Mouse (Mus musculus) lung, embryonic 14.5 days (tissue): ENCODE results near the gene Gtf2i. TPM values are rescaled to one million over a fixed set of nuclear protein-coding genes. Genes with fewer than 3 reads are reported as not detected.

Source experiments
- ATAC-seq: fragments of 200-750 bp; cut with Nextera tagmentation; 2 replicates; pipeline ENCODE4 v1.8.0; 2017; ENCODE audit warnings: mild to moderate bottlenecking, moderate TSS enrichment, moderate library complexity; ENCODE audit not compliant: insufficient read depth
- DNase-seq: peaks from one replicate; pipeline ENCODE4 v3.0.0-alpha.2; 2015
- H3K27ac ChIP-seq: fragments of 300-500 bp; sonication (generic); 2 replicates; pipeline ENCODE4 v1.5.1; 2014; ENCODE audit warnings: low read depth, mild to moderate bottlenecking, moderate library complexity
- H3K27me3 ChIP-seq: fragments of 300-500 bp; sonication (generic); 2 replicates; pipeline ENCODE4 v1.6.1; 2014; ENCODE audit warnings: low read length, control low read depth; ENCODE audit not compliant: insufficient read depth
- H3K36me3 ChIP-seq: fragments of 300-500 bp; sonication (generic); 2 replicates; pipeline ENCODE4 v1.6.1; 2014; ENCODE audit warnings: control low read depth; ENCODE audit not compliant: insufficient read depth
- H3K4me1 ChIP-seq: fragments of 300-500 bp; sonication (generic); 2 replicates; pipeline ENCODE4 v1.6.1; 2014; ENCODE audit warnings: antibody characterized with exemption, control low read depth; ENCODE audit not compliant: insufficient read depth
- H3K4me2 ChIP-seq: fragments of 300-500 bp; sonication (generic); 2 replicates; pipeline ENCODE4 v1.6.1; 2014; ENCODE audit warnings: mild to moderate bottlenecking
- H3K4me3 ChIP-seq: fragments of 300-500 bp; sonication (generic); 2 replicates; pipeline ENCODE4 v1.5.1; 2014; ENCODE audit warnings: low read depth, low read length
- H3K9ac ChIP-seq: fragments of 300-500 bp; sonication (generic); 2 replicates; pipeline ENCODE4 v1.6.1; 2014
- H3K9me3 ChIP-seq: fragments of 300-500 bp; sonication (generic); 2 replicates; pipeline ENCODE4 v1.6.1; 2016; ENCODE audit warnings: low read depth, low read length, control low read depth
- CTCF ChIP-seq: IDR thresholded peaks from 2 replicates; pipeline ENCODE4 v1.5.1; 2016; ENCODE audit warnings: antibody characterized with exemption, low read depth
- WGBS: fragments of 180-500 bp; shearing (Covaris S2); extraction: QIAGEN DNeasy Blood & Tissue Kit; methylation state at CpG from one replicate; pipeline ENCODE4 v1.1.7; 2014; 5-methylcytosine and 5-hydroxymethylcytosine counted together
- polyA plus RNA-seq: library from polyadenylated mRNA; unstranded; fragments of >200 nt; fragmentation: Nextera tagmentation; extraction: Ambion mirVana; gene quantifications from 2 replicates; pipeline ENCODE4 v1.2.1, GENCODE M21; 2014

Gene Gtf2i
- polyA plus RNA-seq, 1 experiment from 2014 or later: 183 TPM

- H3K4me3 ChIP-seq: no peak overlapping the region
- WGBS: 95% methylated on average over 6 of the region's 6 CpGs
Observed at GRCm38 (mm10) chr5:134291096-134291495, 23.5 kb downstream of the Gtf2i start.

DNA sequence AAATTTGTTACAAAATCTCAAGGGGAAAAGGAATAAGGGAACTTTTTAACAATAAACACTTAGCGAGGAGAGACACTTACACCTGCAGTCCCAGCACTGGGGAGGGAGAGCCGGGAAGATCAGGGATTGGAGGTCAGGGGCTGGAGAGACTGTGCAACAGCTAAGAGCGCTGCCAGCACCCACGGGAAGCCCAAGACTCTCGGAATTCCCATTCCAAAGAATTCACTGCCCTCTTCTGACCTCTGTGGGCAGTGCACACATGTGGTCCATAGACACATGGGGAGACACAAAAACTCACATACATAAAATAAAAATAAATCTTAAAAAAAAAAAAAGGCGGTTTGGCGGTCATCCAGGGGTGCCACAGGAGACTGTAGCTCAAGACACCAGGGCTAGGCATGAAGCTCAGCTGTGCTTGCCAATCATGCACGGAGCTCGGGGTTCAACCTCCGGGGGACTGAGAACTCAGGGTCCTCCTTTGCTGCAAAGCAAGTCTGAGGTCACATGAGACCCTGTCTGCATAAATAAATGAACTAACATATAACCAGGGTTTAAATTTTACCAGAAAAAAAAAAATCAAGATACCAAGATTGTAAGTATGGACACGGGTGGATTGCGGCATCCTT is 24.5 kb downstream of the Gtf2i start:
- WGBS: 85% methylated on average over 12 of the region's 12 CpGs
- H3K27ac ChIP-seq: no peak overlapping the region
- ATAC-seq (no peak), DNase-seq (no peak)
- no peaks in the 10 kb centered on the region for H3K9me3 ChIP-seq
- TF ChIP-seq CTCF: no peak
- H3K27me3 ChIP-seq: no peaks in the 10 kb centered on the region
- H3K4me3 ChIP-seq: no peak overlapping the region
- no peak overlapping the region for H3K4me2 ChIP-seq
- H3K36me3 ChIP-seq: peaks cover 99% of the 10 kb centered on the region
- no peak overlapping the region for H3K9ac ChIP-seq
- H3K4me1 ChIP-seq: no peaks in the 10 kb centered on the region

More at GRCm38 (mm10) chr5:134291096-134291495, 23.5 kb downstream of the Gtf2i start:
- H3K4me1 ChIP-seq: no peaks in the 10 kb centered on the region
- ATAC-seq: no peak
- H3K36me3 ChIP-seq: peaks cover 99% of the 10 kb centered on the region
- no peaks in the 10 kb centered on the region for H3K27me3 ChIP-seq
- H3K4me2 ChIP-seq: no peak overlapping the region
- no peaks in the 10 kb centered on the region for H3K9me3 ChIP-seq
- no peak overlapping the region for H3K9ac ChIP-seq
- no peak overlapping the region for H3K27ac ChIP-seq
- TF ChIP-seq CTCF: no peak
- DNase-seq: no peak

DNA sequence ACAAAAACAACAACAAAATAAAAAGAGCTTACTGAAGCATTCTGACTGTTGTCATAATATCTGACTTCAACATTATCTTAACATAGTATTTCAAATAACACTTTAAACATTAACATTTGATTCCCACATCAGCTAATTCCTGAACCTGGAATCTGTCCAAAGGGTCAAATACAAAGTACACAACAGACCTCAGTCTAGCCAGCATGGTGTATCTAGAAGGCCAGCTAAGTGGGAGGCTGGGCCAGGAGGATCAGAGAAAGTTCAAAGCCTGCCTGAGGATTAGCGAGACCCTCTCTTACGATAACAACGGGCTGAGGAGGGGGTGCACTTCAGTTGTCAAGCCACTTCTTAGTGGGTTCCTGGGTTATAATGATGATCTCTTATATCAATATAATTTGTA is 26.5 kb downstream of the Gtf2i start:
- H3K4me2 ChIP-seq: no peak overlapping the region
- 79% methylated on average over 3 of the region's 3 CpGs for WGBS
- DNase-seq (peak; percentile 26), ATAC-seq (no peak)
- no peaks in the 10 kb centered on the region for H3K4me1 ChIP-seq
- no peak overlapping the region for H3K9ac ChIP-seq
- H3K27ac ChIP-seq: no peak overlapping the region
- H3K27me3 ChIP-seq: no peaks in the 10 kb centered on the region
- H3K4me3 ChIP-seq: no peak overlapping the region
- peaks cover 100% of the 10 kb centered on the region for H3K36me3 ChIP-seq
- no peaks in the 10 kb centered on the region for H3K9me3 ChIP-seq
- TF ChIP-seq CTCF: no peak

- Histone ChIP-seq H3K36me3 (peaks cover 96% of the 10 kb centered on the region), H3K27ac (no peak overlapping the region), H3K4me1 (no peaks in the 10 kb centered on the region), H3K4me3 (no peak overlapping the region), H3K27me3 (no peaks in the 10 kb centered on the region), H3K9ac (no peak overlapping the region), H3K9me3 (no peaks in the 10 kb centered on the region), H3K4me2 (no peak overlapping the region)
- TF ChIP-seq CTCF: no peak
- DNase-seq (no peak), ATAC-seq (no peak)
- WGBS: 88% methylated on average over 12 of the region's 12 CpGs
Observed at GRCm38 (mm10) chr5:134284921-134285320, 29.6 kb downstream of the Gtf2i start.

GRCm38 (mm10) chr5:134282603-134283002 is 32.0 kb downstream of the Gtf2i start:
- no peak overlapping the region for H3K27ac ChIP-seq
- H3K9me3 ChIP-seq: no peaks in the 10 kb centered on the region
- ATAC-seq: no peak
- DNase-seq: no peak
- H3K4me2 ChIP-seq: no peak overlapping the region
- no peak for TF ChIP-seq CTCF
- H3K27me3 ChIP-seq: no peaks in the 10 kb centered on the region
- 90% methylated on average over 9 of the region's 9 CpGs for WGBS
- no peak overlapping the region for H3K9ac ChIP-seq
- no peaks in the 10 kb centered on the region for H3K4me1 ChIP-seq
- no peak overlapping the region for H3K4me3 ChIP-seq
- peaks cover 96% of the 10 kb centered on the region for H3K36me3 ChIP-seq

DNA sequence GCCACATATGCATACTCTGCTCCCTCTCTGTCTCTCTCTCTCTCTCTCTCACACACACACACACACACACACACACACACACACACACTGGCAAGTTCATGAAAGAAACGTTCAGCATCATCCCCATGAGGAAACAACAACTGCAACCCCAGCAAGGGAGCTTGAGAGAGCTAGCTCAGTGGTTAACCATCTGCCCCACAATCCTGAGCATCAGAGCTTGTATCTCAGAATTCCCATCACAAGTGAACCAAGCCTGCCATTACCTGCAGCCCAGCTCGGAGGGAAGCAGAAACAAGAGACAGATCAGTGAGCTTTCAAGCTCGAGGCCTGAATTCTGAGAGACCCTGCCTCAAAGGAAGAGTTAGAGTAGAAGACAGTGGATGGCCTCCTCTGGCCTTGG is 32.5 kb downstream of the Gtf2i start:
- Histone ChIP-seq H3K27ac (no peak overlapping the region), H3K4me1 (no peaks in the 10 kb centered on the region), H3K9ac (no peak overlapping the region), H3K27me3 (no peaks in the 10 kb centered on the region), H3K36me3 (peaks cover 96% of the 10 kb centered on the region), H3K4me2 (no peak overlapping the region), H3K9me3 (no peaks in the 10 kb centered on the region), H3K4me3 (no peak overlapping the region)
- TF ChIP-seq CTCF: no peak
- DNase-seq: no peak
- no peak for ATAC-seq
- WGBS: 75% methylated on average over 3 of the region's 3 CpGs

- Histone ChIP-seq H3K36me3 (peaks cover 93% of the 10 kb centered on the region), H3K27ac (no peak overlapping the region), H3K4me1 (no peaks in the 10 kb centered on the region), H3K4me3 (no peak overlapping the region), H3K9ac (no peak overlapping the region), H3K9me3 (no peaks in the 10 kb centered on the region), H3K27me3 (no peaks in the 10 kb centered on the region), H3K4me2 (no peak overlapping the region)
- ATAC-seq (no peak), DNase-seq (no peak)
- WGBS: 82% methylated on average over 7 of the region's 7 CpGs
- TF ChIP-seq CTCF: no peak
Observed at GRCm38 (mm10) chr5:134279371-134279770, 35.2 kb downstream of the Gtf2i start.
